Mouse (Mus musculus) bone marrow macrophage, adult 2 months (primary cell): ENCODE data around the gene Gnai3.

Source experiments
- CTCF ChIP-seq: IDR thresholded peaks from 2 replicates; pipeline ENCODE4 v1.5.1; 2012; ENCODE audit warnings: low read depth, mild to moderate bottlenecking, low read length, moderate library complexity
- POLR2A ChIP-seq: IDR thresholded peaks from 2 replicates; pipeline ENCODE4 v1.6.1; 2012; ENCODE audit warnings: mild to moderate bottlenecking, low read depth, low read length, borderline replicate concordance

GRCm38 (mm10) chr3:108062648-108063047 is 83.3 kb downstream of the Gnai3 start:
- TF ChIP-seq CTCF, result no peak
- no peak for TF ChIP-seq POLR2A
